Mouse (Mus musculus): ENCODE data around the gene Nfib.

Nfib gene

GRCm38 (mm10) chr4:82514921-82515320, 190.6 kb downstream of the Nfib start:
- no peak for DNase-seq (ENCODE audit: low read depth, low spot score)

- peak; percentile 48 for DNase-seq (ENCODE audit: low read depth, low spot score)
Measured at GRCm38 (mm10) chr4:82514373-82514772, 191.2 kb downstream of the Nfib start.

GRCm38 (mm10) chr4:82513426-82513750, 192.2 kb downstream of the Nfib start:
- no peak for DNase-seq (ENCODE audit: low read depth, low spot score)

GRCm38 (mm10) chr4:82512743-82513425, 192.7 kb downstream of the Nfib start:
- peak; percentile 96 for DNase-seq (ENCODE audit: low read depth, low spot score)

- no peak for DNase-seq (ENCODE audit: low read depth, low spot score)
Measured at GRCm38 (mm10) chr4:82512335-82512734, 193.2 kb downstream of the Nfib start.

GRCm38 (mm10) chr4:82511524-82511923, 194.0 kb downstream of the Nfib start:
- DNase-seq (ENCODE audit: low read depth, low spot score) = peak; percentile 2

GRCm38 (mm10) chr4:82511001-82511513, 194.5 kb downstream of the Nfib start:
- no peak for DNase-seq (ENCODE audit: low read depth, low spot score)

- DNase-seq (ENCODE audit: low read depth, low spot score) = peak; percentile 3
Measured at GRCm38 (mm10) chr4:82509771-82510170, 195.8 kb downstream of the Nfib start.

GRCm38 (mm10) chr4:82509166-82509767, 196.3 kb downstream of the Nfib start:
- peak; percentile 5 for DNase-seq (ENCODE audit: low read depth, low spot score)

GRCm38 (mm10) chr4:82508281-82508687, 197.3 kb downstream of the Nfib start:
- no peak for DNase-seq (ENCODE audit: low read depth, low spot score)

GRCm38 (mm10) chr4:82507541-82508280, 197.8 kb downstream of the Nfib start:
- DNase-seq (ENCODE audit: low read depth, low spot score) = no peak

GRCm38 (mm10) chr4:82506731-82507331, 198.7 kb downstream of the Nfib start:
- no peak for DNase-seq (ENCODE audit: low read depth, low spot score)

GRCm38 (mm10) chr4:82506081-82506730, 199.3 kb downstream of the Nfib start:
- no peak for DNase-seq (ENCODE audit: low read depth, low spot score)

- DNase-seq (ENCODE audit: low read depth, low spot score) = no peak
Measured at GRCm38 (mm10) chr4:82505121-82506031, 200.2 kb downstream of the Nfib start.

- DNase-seq (ENCODE audit: low read depth, low spot score) = no peak
Measured at GRCm38 (mm10) chr4:82504284-82505120, 201.0 kb downstream of the Nfib start.

GRCm38 (mm10) chr4:82504015-82504283, 201.6 kb downstream of the Nfib start:
- no peak for DNase-seq (ENCODE audit: low read depth, low spot score)

- DNase-seq (ENCODE audit: low read depth, low spot score) = no peak
Measured at GRCm38 (mm10) chr4:82503274-82504014, 202.1 kb downstream of the Nfib start.

- no peak for DNase-seq (ENCODE audit: low read depth, low spot score)
Measured at GRCm38 (mm10) chr4:82502611-82503010, 202.9 kb downstream of the Nfib start.

GRCm38 (mm10) chr4:82502012-82502411, 203.5 kb downstream of the Nfib start:
- no peak for DNase-seq (ENCODE audit: low read depth, low spot score)
